Mouse (Mus musculus): Measurements from ENCODE around the gene Slc26a5. TPM values are rescaled to one million over a fixed set of nuclear protein-coding genes. Genes with fewer than 3 reads are reported as not detected.

Slc26a5 gene
- total and polyA plus RNA-seq, 3 experiments: not detected

DNA sequence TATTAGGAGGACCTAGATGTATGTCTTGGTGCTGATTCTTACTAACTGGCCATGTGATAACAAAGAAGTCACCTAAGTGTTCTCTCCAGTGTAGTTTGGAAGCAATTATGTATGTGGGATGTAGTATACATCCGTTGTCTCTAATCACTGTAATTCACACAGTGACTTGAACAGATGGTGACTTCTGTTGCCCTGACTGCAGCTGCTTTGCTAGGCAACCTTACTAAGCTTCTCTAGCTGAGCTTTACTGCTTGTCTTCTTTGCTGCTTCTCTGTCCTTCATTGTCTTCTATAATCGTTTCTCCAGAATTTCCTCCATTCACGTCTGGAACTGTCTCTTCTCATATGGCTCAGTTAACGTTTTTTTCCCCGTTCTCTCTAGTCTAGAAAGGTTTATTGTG is 76.3 kb downstream of the Slc26a5 start:
- peaks cover 68% of the 10 kb centered on the region for H3K79me2 ChIP-seq (ENCODE audit: control insufficient read depth, insufficient read depth, low read length, poor library complexity)
- H3K4me3 ChIP-seq (ENCODE audit: control insufficient read depth in 1 of 2, insufficient read depth in 1 of 2, low read depth in 2 of 2, low read length in 2 of 2): peak overlapping the region in 1 of 2 experiments; percentile 83; a peak in 1 of 4 replicates
- peak overlapping the region; percentile 33; the same call in 1 of the 2 replicates for H3K9ac ChIP-seq (ENCODE audit: control insufficient read depth, low read depth, low read length, poor library complexity, severe bottlenecking)
- peaks cover 10 to 38% of the 10 kb centered on the region in 2 experiments for H3K36me3 ChIP-seq (ENCODE audit: control insufficient read depth in 1 of 2, insufficient read depth in 2 of 2, low read length in 2 of 2)
- H3K9me3 ChIP-seq (replicated peaks; ENCODE audit: insufficient read depth, low read length): no peaks in the 10 kb centered on the region
- no peak for TF ChIP-seq ZKSCAN1 (IDR thresholded peaks at IDR 0.05; ENCODE audit: low read depth, low read length)
- no peak for TF ChIP-seq POLR2A (IDR thresholded peaks at IDR 0.05; ENCODE audit: control insufficient read depth in 1 of 2, insufficient read depth in 1 of 2, low read depth in 1 of 2, low read length in 2 of 2, poor library complexity in 1 of 2)
- TF ChIP-seq ETS1 (IDR thresholded peaks at IDR 0.05; ENCODE audit: low read depth, low read length): no peak
- no peak for TF ChIP-seq CHD2 (IDR thresholded peaks at IDR 0.05; ENCODE audit: low read length)
- TF ChIP-seq MAZ (IDR thresholded peaks at IDR 0.05; ENCODE audit: low read depth, low read length): no peak
- TF ChIP-seq RAD21 (IDR thresholded peaks at IDR 0.05; ENCODE audit: low read depth, low read length): no peak
- no peak for TF ChIP-seq CHD1 (IDR thresholded peaks at IDR 0.05; ENCODE audit: low read depth, low read length)
- no peak for TF ChIP-seq EP300 (IDR thresholded peaks at IDR 0.05; ENCODE audit: low read depth in 1 of 2, low read length in 2 of 2)
- H3K4me1 ChIP-seq (ENCODE audit: control insufficient read depth in 1 of 2, insufficient read depth in 2 of 2, low read length in 2 of 2): peaks cover 4 to 34% of the 10 kb centered on the region in 2 experiments
- no peak for DNase-seq (ENCODE audit: low read depth, low spot score)
- no peaks in the 10 kb centered on the region for H3K27me3 ChIP-seq (ENCODE audit: control insufficient read depth in 1 of 2, insufficient read depth in 2 of 2, low read length in 2 of 2)
- no peak overlapping the region for H3K27ac ChIP-seq (ENCODE audit: control insufficient read depth, low read depth, low read length)

DNA sequence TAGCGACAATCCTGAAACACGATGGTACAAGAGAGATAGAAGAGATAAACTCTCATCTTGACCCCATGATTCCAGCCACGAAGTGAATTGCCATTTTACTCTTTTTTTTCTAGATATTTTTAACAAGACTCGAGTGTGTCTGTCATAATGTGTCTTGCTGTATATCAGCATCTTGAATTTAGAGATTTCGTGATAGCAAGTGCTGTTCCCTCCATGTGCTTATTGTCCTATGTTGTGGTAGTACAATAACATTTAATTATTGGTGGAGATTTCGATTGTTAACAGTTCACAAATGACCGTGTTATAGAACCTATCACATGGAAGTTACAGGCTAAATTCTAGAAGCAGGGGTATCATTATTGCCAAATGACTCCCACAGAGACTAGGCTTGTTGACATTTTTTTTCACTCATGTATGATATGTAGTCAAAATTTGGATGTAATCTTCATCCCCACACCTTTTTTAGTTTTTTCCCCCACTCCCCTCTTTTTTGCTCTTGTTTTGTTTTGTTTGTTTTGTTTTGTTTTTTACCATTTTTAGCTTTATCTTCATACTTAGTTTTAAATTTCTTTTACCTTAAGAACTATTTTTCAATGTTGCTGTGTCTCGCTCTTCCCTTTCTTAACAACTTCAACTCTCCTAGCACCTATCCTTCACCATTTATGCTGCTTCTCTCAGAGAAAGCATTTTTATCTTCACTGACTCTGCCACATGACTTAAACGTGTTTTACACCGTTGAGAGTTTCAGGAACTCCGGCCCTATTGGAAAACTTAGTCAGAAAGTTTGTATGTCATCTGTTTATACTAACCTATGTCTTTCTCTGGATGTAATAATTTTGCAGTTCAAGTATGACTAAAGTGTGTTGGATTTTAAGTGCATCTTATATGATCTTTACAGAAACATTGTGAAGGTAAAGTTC is 78.0 kb downstream of the Slc26a5 start:
- peak overlapping the region; percentile 94 for H3K27ac ChIP-seq (ENCODE audit: control insufficient read depth, low read depth, low read length)
- H3K9me3 ChIP-seq (replicated peaks; ENCODE audit: insufficient read depth, low read length): no peaks in the 10 kb centered on the region
- H3K9ac ChIP-seq (ENCODE audit: control insufficient read depth, low read depth, low read length, poor library complexity, severe bottlenecking): peak overlapping the region; percentile 91
- peaks cover 13 to 48% of the 10 kb centered on the region in 2 experiments for H3K36me3 ChIP-seq (ENCODE audit: control insufficient read depth in 1 of 2, insufficient read depth in 2 of 2, low read length in 2 of 2)
- no peaks in the 10 kb centered on the region for H3K27me3 ChIP-seq (ENCODE audit: control insufficient read depth in 1 of 2, insufficient read depth in 2 of 2, low read length in 2 of 2)
- DNase-seq (ENCODE audit: low read depth, low spot score): peak; percentile 55
- H3K4me1 ChIP-seq (ENCODE audit: control insufficient read depth in 1 of 2, insufficient read depth in 2 of 2, low read length in 2 of 2): peaks cover 7 to 34% of the 10 kb centered on the region in 2 experiments
- peak overlapping the region; percentile 83 to 95 for H3K4me3 ChIP-seq (ENCODE audit: control insufficient read depth in 1 of 2, insufficient read depth in 1 of 2, low read depth in 2 of 2, low read length in 2 of 2)
- peaks cover 75% of the 10 kb centered on the region for H3K79me2 ChIP-seq (ENCODE audit: control insufficient read depth, insufficient read depth, low read length, poor library complexity)
- TF ChIP-seq KAT2A (conservative IDR thresholded peaks at IDR 0.05; ENCODE audit: low read depth, low read length): no peak; the same call in 1 of the 2 replicates
- no peak for TF ChIP-seq TBP (IDR thresholded peaks at IDR 0.05; ENCODE audit: low read depth, low read length)
- TF ChIP-seq JUND (IDR thresholded peaks at IDR 0.05; ENCODE audit: low read depth, low read length): no peak
- TF ChIP-seq CHD1 (IDR thresholded peaks at IDR 0.05; ENCODE audit: low read depth, low read length): peak; percentile 93; the same call in 1 of the 2 replicates
- no peak for TF ChIP-seq ZMIZ1 (IDR thresholded peaks at IDR 0.05; ENCODE audit: low read depth, low read length)
- no peak for TF ChIP-seq ZC3H11A (IDR thresholded peaks at IDR 0.05; ENCODE audit: low read depth, low read length)
- no peak for TF ChIP-seq RCOR1 (IDR thresholded peaks at IDR 0.05; ENCODE audit: low read depth, low read length)
- TF ChIP-seq GABPA (IDR thresholded peaks at IDR 0.05; ENCODE audit: low read depth, low read length): no peak
- TF ChIP-seq MEF2A (IDR thresholded peaks at IDR 0.05; ENCODE audit: extremely low read depth, insufficient replicate concordance, low read depth, low read length, poor library complexity, severe bottlenecking): no peak
- no peak for TF ChIP-seq NRF1 (IDR thresholded peaks at IDR 0.05; ENCODE audit: insufficient read depth, low read depth, low read length, poor library complexity, severe bottlenecking)
- no peak for TF ChIP-seq TCF12 (IDR thresholded peaks at IDR 0.05; ENCODE audit: low read depth, low read length)
- TF ChIP-seq MXI1 (IDR thresholded peaks at IDR 0.05; ENCODE audit: low read depth, low read length): peak; percentile 92
- TF ChIP-seq UBTF (IDR thresholded peaks at IDR 0.05; ENCODE audit: borderline replicate concordance, insufficient read depth, low read depth, low read length): 0 out of 2 replicates have a peak, but pooled peaks have one; percentile 46
- TF ChIP-seq MYC (IDR thresholded peaks at IDR 0.05; ENCODE audit: low read depth, low read length): peak; percentile 82
- TF ChIP-seq EP300 (IDR thresholded peaks at IDR 0.05; ENCODE audit: low read depth in 1 of 2, low read length in 2 of 2): peak in 1 of 2 experiments; percentile 32; a peak in 2 of 4 replicates
- no peak for TF ChIP-seq RAD21 (IDR thresholded peaks at IDR 0.05; ENCODE audit: low read depth, low read length)
- TF ChIP-seq CTCF (IDR thresholded peaks at IDR 0.05 in 2 of 3, conservative IDR thresholded peaks at IDR 0.05 in 1 of 3; ENCODE audit: control insufficient read depth in 1 of 3, insufficient read depth in 1 of 3, low read depth in 2 of 3, low read length in 3 of 3, poor library complexity in 1 of 3, severe bottlenecking in 1 of 3): no peak
- no peak for TF ChIP-seq ZKSCAN1 (IDR thresholded peaks at IDR 0.05; ENCODE audit: low read depth, low read length)
- TF ChIP-seq USF2 (IDR thresholded peaks at IDR 0.05; ENCODE audit: borderline replicate concordance in 1 of 2, insufficient read depth in 1 of 2, low read depth in 1 of 2, low read length in 2 of 2): no peak
- peak; percentile 70 for TF ChIP-seq MAX (IDR thresholded peaks at IDR 0.05; ENCODE audit: low read length)
- TF ChIP-seq POLR2AphosphoS2 (IDR thresholded peaks at IDR 0.05; ENCODE audit: low read length): peak; percentile 61; the same call in 1 of the 2 replicates
- no peak for TF ChIP-seq SMC3 (IDR thresholded peaks at IDR 0.05; ENCODE audit: low read depth, low read length)
- no peak for TF ChIP-seq CHD2 (IDR thresholded peaks at IDR 0.05; ENCODE audit: low read length)
- no peak for TF ChIP-seq POLR2A (IDR thresholded peaks at IDR 0.05; ENCODE audit: control insufficient read depth in 1 of 2, insufficient read depth in 1 of 2, low read depth in 1 of 2, low read length in 2 of 2, poor library complexity in 1 of 2)
- TF ChIP-seq MAFK (IDR thresholded peaks at IDR 0.05; ENCODE audit: borderline replicate concordance, low read depth, low read length): no peak

Measured in MEL (cell line).